Mouse (Mus musculus) embryonic facial prominence, embryonic 13.5 days (tissue): ENCODE results near the gene Plekhj1. TPM values are rescaled to one million over a fixed set of nuclear protein-coding genes. Genes with fewer than 3 reads are reported as not detected.
A peak's percentile ranks its signal among the peaks of the same experiment; 100 is the strongest.
"Not testable (repeated sequence)": the region's sequence is repeated elsewhere in the genome, so short reads cannot be mapped to it uniquely, and the experiment has no call there.

ENCODE experiments used
- ATAC-seq: fragments of 200-750 bp; cut with Nextera tagmentation; 2 replicates; pipeline ENCODE4 v1.8.0; 2017; ENCODE audit warnings: low read depth; ENCODE audit not compliant: insufficient number of reproducible peaks, insufficient read depth, low FRiP score, low TSS enrichment
- H3K27ac ChIP-seq: fragments of 300-500 bp; sonication (generic); 2 replicates; pipeline ENCODE4 v1.5.1; 2015; ENCODE audit warnings: moderate library complexity, mild to moderate bottlenecking, inconsistent platforms
- H3K27me3 ChIP-seq: fragments of 300-500 bp; sonication (generic); 2 replicates; pipeline ENCODE4 v1.6.1; 2015; ENCODE audit warnings: mild to moderate bottlenecking, inconsistent platforms
- H3K36me3 ChIP-seq: fragments of 300-500 bp; sonication (generic); 2 replicates; pipeline ENCODE4 v1.6.1; 2015; ENCODE audit warnings: mild to moderate bottlenecking, inconsistent platforms
- H3K4me1 ChIP-seq: fragments of 300-500 bp; sonication (generic); 2 replicates; pipeline ENCODE4 v1.6.1; 2015; ENCODE audit warnings: inconsistent platforms
- H3K4me2 ChIP-seq: fragments of 300-500 bp; sonication (generic); 2 replicates; pipeline ENCODE4 v1.6.1; 2015; ENCODE audit warnings: moderate library complexity, mild to moderate bottlenecking, inconsistent platforms
- H3K4me3 ChIP-seq: fragments of 300-500 bp; sonication (generic); 2 replicates; pipeline ENCODE4 v1.5.1; 2015; ENCODE audit warnings: mild to moderate bottlenecking, inconsistent platforms
- H3K9ac ChIP-seq: fragments of 300-500 bp; sonication (generic); 2 replicates; pipeline ENCODE4 v1.6.1; 2015; ENCODE audit warnings: mild to moderate bottlenecking, inconsistent platforms
- H3K9me3 ChIP-seq: fragments of 300-500 bp; sonication (generic); 2 replicates; pipeline ENCODE4 v1.6.1; 2016; ENCODE audit warnings: inconsistent platforms
- WGBS: fragments of 180-500 bp; shearing (Covaris S2); methylation state at CpG from one replicate; pipeline ENCODE4 v1.1.7; 2015; ENCODE audit warnings: mixed read lengths; 5-methylcytosine and 5-hydroxymethylcytosine counted together
- polyA plus RNA-seq: library from polyadenylated mRNA; unstranded; fragments of >200 nt; fragmentation: Nextera tagmentation; extraction: Ambion mirVana; gene quantifications from 2 replicates; pipeline ENCODE4 v1.2.1, GENCODE M21; 2015

The Plekhj1 gene
- polyA plus RNA-seq, 1 experiment from 2014 or later, result 125 TPM

DNA sequence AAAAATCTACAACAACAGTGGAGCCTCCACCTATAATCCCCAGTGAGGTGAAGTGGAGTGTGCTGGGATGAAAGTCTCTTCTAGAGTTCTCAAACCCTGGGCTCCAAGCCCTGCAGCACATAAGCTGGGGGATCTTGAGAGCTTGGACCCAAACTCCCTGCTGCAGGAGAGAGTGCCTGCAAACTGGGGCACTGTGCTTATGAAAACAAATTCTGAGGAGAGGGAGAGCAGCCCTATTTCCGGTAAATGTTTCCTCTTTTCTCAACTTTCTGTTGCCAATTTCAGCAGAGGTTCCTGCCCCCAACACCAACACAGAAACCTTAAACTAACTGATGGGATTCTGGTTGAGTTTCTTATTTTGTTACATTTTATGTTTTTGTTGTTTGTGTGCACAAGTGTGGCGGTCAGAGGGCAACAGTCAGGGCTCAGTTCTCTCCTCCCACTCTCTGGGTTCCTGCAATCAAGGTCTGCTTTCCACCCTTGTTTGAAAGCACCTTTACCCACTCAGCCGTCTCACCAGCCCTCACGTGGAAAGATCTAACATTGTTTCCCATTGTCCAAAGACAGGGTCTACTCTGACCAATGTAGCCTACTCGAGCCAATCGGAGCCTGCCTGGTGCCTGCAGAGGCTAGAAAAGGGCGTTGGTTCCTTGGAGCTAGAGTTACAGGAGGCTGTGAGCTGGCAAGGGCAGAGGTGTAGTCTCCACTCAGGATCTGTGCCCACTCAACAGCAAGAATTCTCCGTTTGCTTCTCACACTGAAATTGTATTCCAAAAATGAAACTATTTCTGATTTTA lies 25.6 kb upstream of the Plekhj1 start:
- Histone ChIP-seq H3K9ac (no peak overlapping the region), H3K9me3 (no peaks in the 10 kb centered on the region), H3K27me3 (no peaks in the 10 kb centered on the region), H3K36me3 (peaks cover 6% of the 10 kb centered on the region), H3K27ac (no peak overlapping the region), H3K4me1 (peaks cover 13% of the 10 kb centered on the region), H3K4me3 (no peak overlapping the region), H3K4me2 (no peak overlapping the region)
- no peak for ATAC-seq
- 66% methylated on average over 8 of the region's 8 CpGs for WGBS

DNA sequence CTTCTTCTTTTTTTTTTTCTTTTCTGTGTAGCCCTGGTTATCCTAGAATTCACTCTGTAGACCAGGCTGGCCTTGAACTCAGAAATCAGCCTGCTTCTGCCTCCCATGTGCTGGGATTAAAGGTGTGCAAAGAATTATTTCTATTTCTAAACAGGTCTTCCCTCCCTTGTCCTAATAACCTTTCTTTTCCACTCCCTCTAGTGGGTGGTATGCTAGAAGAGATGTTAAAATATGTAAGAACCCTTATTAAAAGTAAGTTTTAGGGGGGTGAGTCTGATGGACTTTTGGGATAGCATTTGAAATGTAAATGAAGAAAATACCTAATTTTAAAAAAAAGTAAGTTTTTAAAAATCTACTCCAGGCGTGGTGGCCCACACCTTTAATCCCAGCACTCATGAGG lies 24.9 kb upstream of the Plekhj1 start:
- Histone ChIP-seq H3K4me3 (no peak overlapping the region), H3K4me1 (peaks cover 10% of the 10 kb centered on the region), H3K27ac (no peak overlapping the region), H3K27me3 (no peaks in the 10 kb centered on the region), H3K36me3 (peaks cover 2% of the 10 kb centered on the region), H3K9ac (no peak overlapping the region), H3K4me2 (no peak overlapping the region), H3K9me3 (no peaks in the 10 kb centered on the region)
- no peak for ATAC-seq
- 82% methylated on average over 1 of the region's 1 CpGs for WGBS

DNA sequence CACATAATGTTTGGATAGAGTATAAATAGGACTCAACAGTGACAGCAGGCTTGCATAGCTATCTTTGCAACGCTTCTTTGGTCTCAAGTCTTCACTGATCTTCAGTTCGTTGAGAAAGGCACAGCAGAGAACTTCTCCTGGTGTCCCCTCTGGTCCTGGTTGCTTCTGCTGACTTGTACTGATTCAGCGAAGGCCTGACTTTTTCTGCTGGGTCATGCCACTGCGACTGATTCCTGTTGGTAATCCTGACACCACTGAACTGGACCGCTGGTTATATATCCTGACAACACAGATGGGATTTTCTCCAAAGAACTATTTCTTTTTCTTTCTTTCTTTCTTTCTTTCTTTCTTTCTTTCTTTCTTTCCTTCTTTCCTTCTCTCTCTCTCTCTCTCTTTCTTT lies 24.1 kb upstream of the Plekhj1 start:
- no peaks in the 10 kb centered on the region for H3K36me3 ChIP-seq
- H3K9ac ChIP-seq, result no peak overlapping the region
- H3K4me3 ChIP-seq, result no peak overlapping the region
- H3K4me2 ChIP-seq, result no peak overlapping the region
- no peaks in the 10 kb centered on the region for H3K9me3 ChIP-seq
- 93% methylated on average over 5 of the region's 5 CpGs for WGBS
- peaks cover 2% of the 10 kb centered on the region for H3K4me1 ChIP-seq
- H3K27ac ChIP-seq, result no peak overlapping the region
- no peaks in the 10 kb centered on the region for H3K27me3 ChIP-seq
- no peak for ATAC-seq

DNA sequence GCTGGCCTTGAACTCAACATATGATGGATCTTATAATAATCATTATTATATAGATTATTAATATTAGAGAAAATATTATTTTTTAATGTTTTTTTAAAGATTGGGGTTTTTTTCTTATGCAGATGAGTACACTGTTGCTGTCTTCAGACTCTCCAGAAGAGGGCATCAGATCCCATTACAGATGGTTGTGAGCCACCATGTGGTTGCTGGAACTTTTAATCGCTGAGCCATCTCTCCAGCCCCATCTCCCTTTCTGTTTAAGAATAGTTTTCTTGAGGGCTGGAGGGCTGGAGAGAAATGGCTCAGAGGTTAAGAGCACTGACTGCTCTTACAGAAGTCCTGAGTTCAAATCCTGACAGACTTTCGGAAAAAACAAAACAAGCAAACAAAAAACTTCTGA lies 23.6 kb upstream of the Plekhj1 start:
- Histone ChIP-seq H3K4me1 (no peaks in the 10 kb centered on the region), H3K9me3 (no peaks in the 10 kb centered on the region), H3K4me3 (no peak overlapping the region), H3K27ac (no peak overlapping the region), H3K36me3 (no peaks in the 10 kb centered on the region), H3K27me3 (no peaks in the 10 kb centered on the region), H3K9ac (no peak overlapping the region), H3K4me2 (no peak overlapping the region)
- ATAC-seq, result no peak
- WGBS, result 41% methylated on average over 2 of the region's 2 CpGs

DNA sequence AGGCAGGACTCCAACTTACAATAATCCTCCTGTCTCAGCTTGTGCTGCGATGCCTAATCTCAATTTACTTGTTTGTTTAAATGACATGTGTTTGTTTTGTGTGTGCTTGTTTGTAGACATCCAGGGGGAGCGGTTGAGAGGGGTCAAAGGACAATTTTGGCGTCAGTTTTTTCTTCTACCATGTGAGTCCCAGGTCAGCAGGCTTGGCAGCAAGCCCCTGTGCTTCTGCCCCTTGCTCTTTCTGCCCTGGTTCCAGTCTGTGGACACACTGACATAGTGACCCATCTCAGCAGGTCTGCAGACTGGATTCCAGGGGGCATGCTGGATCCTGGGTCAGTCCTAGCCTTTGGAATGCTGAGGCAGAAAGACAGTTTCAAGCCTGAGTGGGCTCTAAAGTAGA lies 21.0 kb upstream of the Plekhj1 start:
- no peak overlapping the region for H3K4me3 ChIP-seq
- whole genome bisulfite sequencing, result 46% methylated on average over 3 of the region's 3 CpGs
- H3K27ac ChIP-seq, result no peak overlapping the region
- ATAC-seq, result no peak
- H3K9me3 ChIP-seq, result no peaks in the 10 kb centered on the region
- H3K9ac ChIP-seq, result no peak overlapping the region
- no peaks in the 10 kb centered on the region for H3K36me3 ChIP-seq
- no peaks in the 10 kb centered on the region for H3K27me3 ChIP-seq
- no peaks in the 10 kb centered on the region for H3K4me1 ChIP-seq
- no peak overlapping the region for H3K4me2 ChIP-seq

DNA sequence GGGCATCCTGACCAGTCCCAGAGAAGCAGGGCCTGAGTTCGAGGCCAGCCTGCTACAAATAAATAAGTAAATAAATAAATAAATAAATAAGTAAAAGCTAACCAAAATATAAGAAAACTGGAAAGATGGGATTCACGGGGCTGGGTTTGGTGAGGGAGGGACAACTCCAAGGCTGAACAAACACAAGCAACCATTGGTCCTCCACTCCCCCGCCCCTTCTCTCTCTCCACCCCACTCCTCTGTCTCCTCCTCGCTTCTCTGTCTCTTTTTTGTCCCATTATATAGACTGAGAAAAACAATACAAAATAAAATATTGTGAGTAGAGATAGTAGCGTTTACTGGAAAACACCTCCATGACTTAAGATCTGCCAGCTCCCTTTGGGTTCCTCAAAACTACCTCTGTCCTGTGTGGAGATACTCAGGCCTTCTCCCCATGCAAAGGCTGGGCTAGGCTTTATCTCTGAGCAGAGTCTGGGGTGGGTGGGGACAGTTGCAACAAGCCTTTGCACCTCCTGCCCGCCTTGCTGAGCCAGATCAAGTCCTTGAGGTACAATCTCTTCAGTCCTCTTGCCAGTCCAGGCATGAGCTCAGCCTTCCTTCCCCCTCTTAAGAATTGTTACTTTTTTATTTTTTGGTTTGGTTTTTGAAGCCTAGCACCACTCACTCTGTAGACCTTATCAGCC lies 20.3 kb upstream of the Plekhj1 start:
- no peak overlapping the region for H3K27ac ChIP-seq
- ATAC-seq, result no peak
- 59% methylated on average over 6 of the region's 6 CpGs for WGBS
- no peaks in the 10 kb centered on the region for H3K9me3 ChIP-seq
- no peaks in the 10 kb centered on the region for H3K36me3 ChIP-seq
- H3K4me2 ChIP-seq, result no peak overlapping the region
- H3K9ac ChIP-seq, result no peak overlapping the region
- no peaks in the 10 kb centered on the region for H3K4me1 ChIP-seq
- H3K4me3 ChIP-seq, result no peak overlapping the region
- H3K27me3 ChIP-seq, result no peaks in the 10 kb centered on the region

DNA sequence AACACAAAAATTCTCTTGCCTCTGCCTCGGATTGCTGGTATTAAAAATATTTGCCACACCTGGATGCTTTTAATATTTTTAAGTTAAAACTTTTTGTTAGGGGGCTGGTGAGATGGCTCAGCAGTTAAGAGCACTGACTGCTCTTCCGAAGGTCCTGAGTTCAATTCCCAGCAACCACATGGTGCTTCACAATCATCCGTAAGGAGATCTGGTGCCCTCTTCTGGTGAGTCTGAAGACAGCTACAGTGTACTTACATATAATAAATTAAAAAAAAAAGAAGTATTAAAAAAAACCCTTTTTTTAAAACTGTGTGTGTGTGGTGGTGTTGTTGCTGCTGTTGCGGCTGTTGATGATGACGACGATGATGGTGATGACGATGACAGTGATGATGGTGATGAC lies 19.5 kb upstream of the Plekhj1 start:
- not testable (repeated sequence) for H3K4me3 ChIP-seq, ATAC-seq, H3K36me3 ChIP-seq, H3K27me3 ChIP-seq, H3K9me3 ChIP-seq, H3K27ac ChIP-seq, H3K4me1 ChIP-seq, H3K9ac ChIP-seq, H3K4me2 ChIP-seq
- WGBS, result 82% methylated on average over 7 of the region's 7 CpGs

DNA sequence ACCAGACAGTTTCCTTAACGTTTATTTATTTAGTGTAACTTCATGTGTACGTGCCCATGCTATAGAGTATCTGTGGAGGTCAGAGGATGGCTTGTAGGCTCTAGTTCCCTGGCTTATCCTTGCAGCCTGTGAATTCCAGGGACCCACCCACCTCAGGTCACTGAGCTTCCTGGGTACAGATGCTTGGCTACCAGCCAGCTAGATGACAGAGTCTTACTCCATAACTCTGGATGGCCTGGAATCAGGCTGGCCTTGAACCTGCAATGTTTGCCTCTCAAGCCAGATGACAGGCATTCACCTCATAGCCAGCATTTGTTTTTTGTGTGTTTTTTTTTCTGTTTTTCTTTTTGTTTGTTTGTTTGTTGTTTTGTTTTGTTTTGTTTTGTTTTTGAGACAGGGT lies 18.7 kb upstream of the Plekhj1 start:
- H3K27me3 ChIP-seq, result no peaks in the 10 kb centered on the region

DNA sequence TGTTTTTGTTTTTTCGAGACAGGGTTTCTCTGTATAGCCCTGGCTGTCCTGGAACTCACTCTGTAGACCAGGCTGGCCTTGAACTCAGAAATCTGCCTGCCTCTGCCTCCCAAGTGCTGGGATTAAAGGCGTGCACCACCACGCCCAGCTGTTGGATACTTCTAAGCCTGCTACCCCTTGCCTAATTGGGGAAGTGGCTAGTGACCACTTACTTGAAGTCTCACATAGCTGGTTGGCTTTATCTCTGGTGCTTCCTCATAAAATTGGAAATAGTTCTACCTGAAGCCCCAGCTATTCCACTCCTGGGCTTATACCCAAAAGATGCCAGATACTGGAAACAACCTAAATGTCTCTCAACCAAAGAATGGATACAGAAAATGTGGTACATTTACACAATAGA lies 17.9 kb upstream of the Plekhj1 start:
- not testable (repeated sequence) for H3K4me3 ChIP-seq, H3K4me1 ChIP-seq, H3K9me3 ChIP-seq, ATAC-seq, H3K4me2 ChIP-seq, H3K36me3 ChIP-seq, H3K27me3 ChIP-seq, H3K9ac ChIP-seq, H3K27ac ChIP-seq
- WGBS, result 79% methylated on average over 3 of the region's 3 CpGs

More for the DNA sequence above, 18.7 kb upstream of the Plekhj1 start:
- Histone ChIP-seq H3K9ac (no peak overlapping the region), H3K4me1 (no peaks in the 10 kb centered on the region), H3K27ac (no peak overlapping the region), H3K36me3 (no peaks in the 10 kb centered on the region), H3K4me3 (no peak overlapping the region), H3K9me3 (no peaks in the 10 kb centered on the region), H3K4me2 (no peak overlapping the region)
- ATAC-seq, result no peak
- WGBS, result 76% methylated on average over 2 of the region's 2 CpGs

DNA sequence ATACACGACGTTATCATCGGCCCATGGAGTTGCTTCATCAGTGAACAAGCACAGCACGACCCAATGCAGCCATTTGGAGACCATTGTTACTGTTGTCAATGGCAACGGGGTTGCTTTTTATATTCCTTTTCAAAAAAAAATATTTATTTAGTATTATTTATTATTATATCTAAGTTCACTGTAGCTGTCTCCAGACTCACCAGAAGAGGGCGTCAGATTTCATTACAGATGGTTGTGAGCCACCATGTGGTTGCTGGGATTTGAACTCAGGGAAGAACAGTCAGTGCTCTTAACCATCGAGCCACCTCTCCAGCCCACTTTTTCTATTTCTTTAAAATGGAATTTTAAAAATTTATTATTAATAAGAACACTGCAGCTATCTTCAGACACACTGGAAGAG lies 16.4 kb upstream of the Plekhj1 start:
- Histone ChIP-seq H3K9me3 (no peaks in the 10 kb centered on the region), H3K9ac (no peak overlapping the region), H3K4me2 (no peak overlapping the region), H3K4me1 (peaks cover 6% of the 10 kb centered on the region), H3K27me3 (peaks cover 15% of the 10 kb centered on the region), H3K4me3 (no peak overlapping the region), H3K36me3 (no peaks in the 10 kb centered on the region), H3K27ac (no peak overlapping the region)
- 65% methylated on average over 7 of the region's 7 CpGs for WGBS
- ATAC-seq, result no peak

DNA sequence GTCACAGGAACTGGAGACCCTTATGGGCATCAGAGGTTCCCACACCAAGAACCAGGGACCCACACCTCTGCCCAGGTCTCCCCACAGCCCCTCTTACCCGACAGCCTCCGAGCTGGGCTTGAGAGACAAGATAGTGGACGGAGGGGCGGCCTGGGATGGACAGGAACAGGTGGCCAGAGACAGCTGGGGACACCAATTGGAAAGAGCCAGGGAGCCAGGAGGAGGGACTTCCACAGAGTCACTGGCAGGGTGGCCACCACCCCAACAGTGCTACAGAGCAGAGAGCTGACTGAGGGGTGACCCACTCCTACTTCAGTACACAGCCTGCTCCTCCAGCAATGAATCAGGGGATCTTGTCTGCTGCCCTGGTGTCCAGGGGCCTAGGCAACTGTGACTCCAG lies 14.9 kb upstream of the Plekhj1 start, which contains the start of gene Jsrp1:
Jsrp1 (minus strand) TSS at position 133 of the 400 bp plus-strand sequence.
- WGBS, result 70% methylated on average over 4 of the region's 4 CpGs
- H3K36me3 ChIP-seq, result no peaks in the 10 kb centered on the region
- H3K4me3 ChIP-seq, result no peak within 1 kb of the TSS
- no peak within 1 kb of the TSS for H3K27ac ChIP-seq
- peak within 1 kb of the TSS; percentile 54 for H3K9ac ChIP-seq
- no peak for ATAC-seq
- no peak within 1 kb of the TSS for H3K4me2 ChIP-seq
- peaks cover 17% of the 10 kb centered on the region for H3K4me1 ChIP-seq
- peaks cover 30% of the 10 kb centered on the region for H3K27me3 ChIP-seq
- no peaks in the 10 kb centered on the region for H3K9me3 ChIP-seq

DNA sequence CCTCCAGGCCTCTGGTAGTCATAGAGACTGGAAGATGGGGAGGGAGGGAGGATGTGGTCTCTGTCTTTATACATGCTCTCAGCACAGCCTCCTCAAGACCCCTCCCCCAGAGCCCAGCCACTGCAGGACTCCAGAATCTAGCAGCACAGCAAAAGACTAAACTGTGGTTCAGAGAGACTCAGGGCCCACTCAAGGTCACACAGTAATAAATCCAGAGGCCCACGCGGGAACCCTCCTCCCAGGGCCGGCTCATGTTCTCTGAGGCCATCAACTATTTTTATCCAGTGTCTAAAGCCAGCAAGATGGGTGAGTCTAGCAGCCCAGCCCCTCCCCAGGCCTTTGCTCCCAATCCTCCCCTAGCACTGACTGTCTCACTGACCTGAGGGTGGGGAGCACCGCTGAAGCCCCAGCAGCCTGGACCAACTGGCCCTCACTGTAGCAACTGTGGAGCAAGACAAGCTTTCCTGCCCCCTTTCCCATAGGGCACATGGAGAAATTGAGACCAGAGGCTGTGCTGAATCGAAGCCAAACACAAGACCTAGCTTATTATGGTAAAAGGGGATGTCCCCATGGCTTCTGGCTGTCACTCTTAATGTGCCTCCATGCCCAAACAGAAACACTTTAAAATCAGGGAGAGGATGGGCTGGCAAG lies 14.1 kb upstream of the Plekhj1 start:
- ATAC-seq, result no peak
- Histone ChIP-seq H3K27me3 (peaks cover 36% of the 10 kb centered on the region), H3K27ac (no peak overlapping the region), H3K4me2 (no peak overlapping the region), H3K4me1 (peaks cover 26% of the 10 kb centered on the region), H3K36me3 (no peaks in the 10 kb centered on the region), H3K9me3 (no peaks in the 10 kb centered on the region), H3K9ac (peak overlapping the region; percentile 54), H3K4me3 (no peak overlapping the region)
- 58% methylated on average over 5 of the region's 5 CpGs for WGBS
